ENCODE assay signal across 14 mouse cellular contexts in genomic region chr13:94211236-94212119, GRCm38 (mm10).
A peak's percentile ranks its signal among the peaks of the same experiment; 100 is the strongest.
DNase-seq lines count a peak whose midpoint lies in the region; ATAC-seq and TF ChIP-seq lines count a peak whose summit lies in the region.
"Had no signal": no experiment of that assay in that cellular context is flagged by ENCODE, and none has a peak within 500 bp of the region (broad histone marks: within the 10 kb centered on the region; RNA-seq: fewer than 3 reads in every experiment).

No protein-coding gene starts in this region.

- H3K27me3 ChIP-seq in lung, embryonic 15.5 days: no peaks in the 10 kb centered on the region
- no peaks in the 10 kb centered on the region for H3K27me3 ChIP-seq in lung, postnatal 0 days (replicated peaks; ENCODE audit: insufficient read depth, low read length)
- H3K27me3 ChIP-seq in forebrain, embryonic 10.5 days (ENCODE audit: poor library complexity, severe bottlenecking): no peaks in the 10 kb centered on the region
- no peaks in the 10 kb centered on the region for H3K27me3 ChIP-seq in forebrain, embryonic 16.5 days (replicated peaks; ENCODE audit: control insufficient read depth, insufficient read depth, low read length)
- H3K27me3 ChIP-seq in limb, embryonic 14.5 days (ENCODE audit: control insufficient read depth, insufficient read depth, low read length): no peaks in the 10 kb centered on the region

- TF ChIP-seq CTCF in lung, postnatal 0 days (IDR thresholded peaks at IDR 0.05): no peak
- TF ChIP-seq CTCF in layer of hippocampus, adult 2 months (conservative IDR thresholded peaks at IDR 0.05): no peak

- TF ChIP-seq POLR2A in limb, embryonic 14.5 days (IDR thresholded peaks at IDR 0.05; ENCODE audit: borderline replicate concordance, extremely low read depth, insufficient read depth, insufficient read length): no peak

- H3K27ac ChIP-seq in lung, embryonic 15.5 days: no peak overlapping the region
- H3K27ac ChIP-seq in lung, postnatal 0 days (ENCODE audit: low read length): no peak overlapping the region
- H3K27ac ChIP-seq in forebrain, embryonic 10.5 days: peak overlapping the region; percentile 52; the same call in 1 of the 2 replicates
- H3K27ac ChIP-seq in forebrain, embryonic 16.5 days (ENCODE audit: low read length): peak overlapping the region; percentile 34; the same call in 1 of the 2 replicates
- H3K27ac ChIP-seq in limb, embryonic 14.5 days (replicated peaks; ENCODE audit: low read depth, low read length): no peak overlapping the region
- H3K27ac ChIP-seq in layer of hippocampus, adult 2 months: no peak overlapping the region

- no peak for DNase-seq in lung, postnatal 0 days (ENCODE audit: low spot score)
- DNase-seq in forebrain, embryonic 10.5 days (ENCODE audit: extremely low spot score, low spot score): no peak
- DNase-seq in limb, embryonic 14.5 days (ENCODE audit: low spot score): peak; percentile 43
- no peak for DNase-seq in B cell, adult 2 months
- DNase-seq in gastrocnemius, postnatal 14 days: no peak
- DNase-seq in layer of hippocampus, adult 2 months (ENCODE audit: low spot score in 2 of 2): no peak
- DNase-seq: cerebellum, adult 11 months; layer of hippocampus, adult 9-11 months; lung, postnatal 10 days; right cerebral cortex, postnatal 4 days had no signal

- intact Hi-C loops in gastrocnemius, postnatal 14 days (cut with DNase I; ENCODE audit: low total_unique reads): no loop called here

- no peak overlapping the region for H3K4me3 ChIP-seq in lung, embryonic 15.5 days
- no peak overlapping the region for H3K4me3 ChIP-seq in lung, postnatal 0 days (ENCODE audit: low read depth, low read length)
- no peak overlapping the region for H3K4me3 ChIP-seq in forebrain, embryonic 10.5 days
- H3K4me3 ChIP-seq in forebrain, embryonic 16.5 days (replicated peaks; ENCODE audit: low read length): no peak overlapping the region
- no peak overlapping the region for H3K4me3 ChIP-seq in limb, embryonic 14.5 days (replicated peaks; ENCODE audit: low read length)
- H3K4me3 ChIP-seq in layer of hippocampus, adult 2 months: no peak overlapping the region

- WGBS in lung, embryonic 15.5 days: 59% methylated on average over 5 of the region's 6 CpGs
- 49% methylated on average over 6 of the region's 6 CpGs for WGBS in lung, postnatal 0 days
- WGBS in forebrain, embryonic 10.5 days: 68% methylated on average over 6 of the region's 6 CpGs
- 12% methylated on average over 6 of the region's 6 CpGs for WGBS in forebrain, embryonic 16.5 days
- 53% methylated on average over 6 of the region's 6 CpGs for WGBS in limb, embryonic 14.5 days

- H3K4me1 ChIP-seq in lung, embryonic 15.5 days: 0 out of 2 replicates have a peak, but pooled peaks cover 9% of the 10 kb centered on the region
- H3K4me1 ChIP-seq in lung, postnatal 0 days (ENCODE audit: insufficient read depth, low read depth, low read length): no peaks in the 10 kb centered on the region
- H3K4me1 ChIP-seq in forebrain, embryonic 10.5 days: peaks cover 16% of the 10 kb centered on the region
- peaks cover 9% of the 10 kb centered on the region for H3K4me1 ChIP-seq in forebrain, embryonic 16.5 days (replicated peaks; ENCODE audit: control insufficient read depth, insufficient read depth, low read length)
- H3K4me1 ChIP-seq in limb, embryonic 14.5 days (ENCODE audit: control insufficient read depth, insufficient read depth, low read length): no peaks in the 10 kb centered on the region

- TF ChIP-seq EP300 in lung, postnatal 0 days (IDR thresholded peaks at IDR 0.05): no peak

- H3K36me3 ChIP-seq in lung, embryonic 15.5 days: peaks cover 7% of the 10 kb centered on the region
- H3K36me3 ChIP-seq in lung, postnatal 0 days (ENCODE audit: insufficient read depth, low read length): 0 out of 2 replicates have a peak, but pooled peaks cover 3% of the 10 kb centered on the region
- H3K36me3 ChIP-seq in forebrain, embryonic 10.5 days (replicated peaks): peaks cover 21% of the 10 kb centered on the region
- peaks cover 9% of the 10 kb centered on the region; the same call in 1 of the 2 replicates for H3K36me3 ChIP-seq in forebrain, embryonic 16.5 days (ENCODE audit: control insufficient read depth, insufficient read depth)
- peaks cover 24% of the 10 kb centered on the region for H3K36me3 ChIP-seq in limb, embryonic 14.5 days (ENCODE audit: control insufficient read depth, insufficient read depth, low read length)

- ATAC-seq in lung, embryonic 15.5 days (ENCODE audit: borderline replicate concordance, extremely low read depth, low FRiP score, low TSS enrichment): peak; percentile 35; the same call in 1 of the 2 replicates
- no peak for ATAC-seq in lung, postnatal 0 days
- peak; percentile 84 for ATAC-seq in forebrain, embryonic 16.5 days
- ATAC-seq in limb, embryonic 14.5 days (ENCODE audit: low FRiP score, low read depth): no peak
- ATAC-seq: CD4-positive, CD25-positive, alpha-beta regulatory T cell, adult 4 months had no signal

- H3K9ac ChIP-seq in lung, embryonic 15.5 days: no peak overlapping the region
- no peak overlapping the region for H3K9ac ChIP-seq in lung, postnatal 0 days (replicated peaks; ENCODE audit: low read depth)
- no peak overlapping the region for H3K9ac ChIP-seq in forebrain, embryonic 16.5 days (replicated peaks; ENCODE audit: low read depth, low read length)
- H3K9ac ChIP-seq in limb, embryonic 14.5 days (ENCODE audit: low read depth, low read length, severe bottlenecking): no peak overlapping the region

- H3K9me3 ChIP-seq in lung, embryonic 15.5 days: no peaks in the 10 kb centered on the region; the same call in 1 of the 2 replicates
- no peaks in the 10 kb centered on the region for H3K9me3 ChIP-seq in lung, postnatal 0 days (ENCODE audit: low read length)
- peaks cover 6% of the 10 kb centered on the region; the same call in 1 of the 2 replicates for H3K9me3 ChIP-seq in forebrain, embryonic 10.5 days
- peaks cover 8% of the 10 kb centered on the region for H3K9me3 ChIP-seq in forebrain, embryonic 16.5 days (ENCODE audit: control insufficient read depth, low read length)
- H3K9me3 ChIP-seq in limb, embryonic 14.5 days (ENCODE audit: control insufficient read depth, low read length): peaks cover 4% of the 10 kb centered on the region; the same call in 1 of the 2 replicates

- H3K4me2 ChIP-seq in lung, embryonic 15.5 days: no peak overlapping the region
- no peak overlapping the region for H3K4me2 ChIP-seq in lung, postnatal 0 days (replicated peaks; ENCODE audit: low read depth, low read length)
- H3K4me2 ChIP-seq in forebrain, embryonic 16.5 days (ENCODE audit: low read length): no peak overlapping the region
- no peak overlapping the region for H3K4me2 ChIP-seq in limb, embryonic 14.5 days (replicated peaks; ENCODE audit: low read depth, low read length, severe bottlenecking)
- H3K4me2 ChIP-seq: liver, embryonic 11.5 days had no signal

Comparison
In these comparisons a context has a peak if more than half of its experiments do, and no peak if none do; other contexts are left out.
1. ATAC-seq: peak in lung, embryonic 15.5 days (single experiment) and forebrain, embryonic 16.5 days (single experiment); none in lung, postnatal 0 days (single experiment) and limb, embryonic 14.5 days (single experiment).
2. H3K27ac ChIP-seq: peak in forebrain, embryonic 10.5 days (single experiment) and forebrain, embryonic 16.5 days (single experiment); none in lung, embryonic 15.5 days (single experiment), lung, postnatal 0 days (single experiment), limb, embryonic 14.5 days (single experiment) and layer of hippocampus, adult 2 months (single experiment).